Mouse (Mus musculus): ENCODE results near the gene Frrs1l.

The Frrs1l gene

DNA sequence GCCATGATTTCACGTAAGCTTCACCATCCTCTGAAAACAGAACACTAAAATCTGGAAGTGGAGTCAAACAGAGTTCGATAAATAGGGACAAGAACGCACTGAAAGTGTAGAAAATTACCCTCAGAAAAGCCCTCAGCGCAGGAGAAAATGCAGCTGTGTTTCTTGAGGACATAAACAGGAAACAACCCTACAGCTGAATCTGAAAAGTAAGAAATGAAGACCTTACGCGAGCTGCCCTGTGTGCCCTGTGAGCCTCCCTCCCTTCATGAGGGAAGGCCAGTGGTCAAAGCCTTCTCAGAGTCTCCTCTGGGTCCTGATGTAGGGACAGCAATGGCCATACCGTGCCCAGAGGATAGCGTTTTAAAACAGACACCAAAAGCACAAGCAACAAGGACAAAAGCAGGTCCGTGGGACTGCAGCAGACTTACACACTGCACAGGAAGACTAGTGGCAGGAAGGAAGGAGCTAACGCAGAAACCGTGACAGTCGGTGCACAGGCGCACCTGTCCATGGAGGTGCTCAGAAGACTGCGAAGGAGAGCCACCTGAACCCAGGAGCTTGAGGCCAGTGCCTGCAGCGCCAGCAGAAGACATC is 74.4 kb downstream of the Frrs1l start:
- no peak for DNase-seq (ENCODE audit: low read depth, low spot score)

DNA sequence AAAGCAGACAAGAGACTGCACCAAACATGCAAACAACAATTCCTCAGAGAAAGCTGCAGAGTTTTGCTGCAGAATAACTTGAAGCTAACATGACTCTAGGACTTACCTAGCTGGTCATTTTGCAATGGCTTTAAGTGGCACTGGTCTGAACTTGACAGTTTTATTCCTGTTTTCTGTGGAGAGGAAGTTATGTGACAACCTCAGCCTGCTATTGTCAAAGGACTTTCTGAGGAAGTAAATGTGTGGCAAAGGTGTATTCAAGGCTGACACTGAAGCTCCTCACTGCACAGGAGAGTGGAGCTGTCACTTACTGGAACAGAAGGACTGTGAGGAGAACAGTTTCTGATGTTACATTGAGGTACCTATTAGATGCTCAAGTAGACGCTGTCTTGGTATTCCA is 75.4 kb downstream of the Frrs1l start:
- DNase-seq (ENCODE audit: low read depth, low spot score): no peak

DNA sequence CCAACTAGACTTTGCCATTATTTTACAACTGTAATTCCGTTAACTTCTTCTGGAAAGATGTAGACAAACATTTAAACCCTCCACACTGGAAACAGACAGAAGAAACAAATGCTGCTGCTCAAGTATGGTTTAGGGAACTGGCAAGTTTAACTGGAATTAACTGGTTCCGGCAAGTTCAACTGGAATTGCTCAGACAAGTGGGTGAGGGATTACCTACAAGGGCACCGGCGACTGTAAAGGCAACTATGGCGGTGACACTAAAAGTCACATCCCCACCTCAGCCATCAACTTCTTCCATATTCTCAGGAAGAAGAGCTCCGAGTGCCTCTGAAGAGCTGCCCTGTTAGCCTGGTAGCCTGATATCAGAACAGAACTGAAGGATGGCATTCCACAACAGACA is 75.9 kb downstream of the Frrs1l start:
- no peak for DNase-seq (ENCODE audit: low read depth, low spot score)

DNA sequence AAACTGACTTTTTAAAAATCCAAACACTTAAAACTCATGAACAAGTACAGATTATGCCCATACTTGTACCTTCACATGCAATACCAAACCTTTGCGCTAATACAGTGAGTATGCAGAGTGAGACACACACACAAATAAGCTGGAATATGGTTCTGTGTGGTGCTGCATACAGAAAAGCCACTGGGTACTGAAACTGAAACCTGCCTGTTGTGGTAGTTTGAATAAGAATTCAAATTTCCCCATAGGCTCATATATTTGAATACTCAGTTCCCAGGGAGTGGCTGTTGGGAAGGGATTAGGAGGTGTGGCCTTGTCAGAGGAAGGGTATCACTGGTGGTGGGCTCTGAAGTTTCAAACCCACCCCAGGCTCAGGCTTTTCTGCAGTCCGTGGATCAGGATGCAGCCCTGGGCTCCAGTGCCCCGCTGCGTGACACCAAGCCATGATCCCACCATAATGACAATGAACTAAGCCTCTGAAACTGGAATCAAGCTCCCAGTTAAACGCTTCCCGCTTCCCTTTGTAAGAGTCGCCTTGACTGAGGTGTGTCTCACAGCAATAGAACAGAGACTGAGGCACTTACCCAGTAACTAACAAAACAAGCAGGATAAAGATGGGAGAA is 77.7 kb downstream of the Frrs1l start:
- DNase-seq (ENCODE audit: low read depth, low spot score): no peak

DNA sequence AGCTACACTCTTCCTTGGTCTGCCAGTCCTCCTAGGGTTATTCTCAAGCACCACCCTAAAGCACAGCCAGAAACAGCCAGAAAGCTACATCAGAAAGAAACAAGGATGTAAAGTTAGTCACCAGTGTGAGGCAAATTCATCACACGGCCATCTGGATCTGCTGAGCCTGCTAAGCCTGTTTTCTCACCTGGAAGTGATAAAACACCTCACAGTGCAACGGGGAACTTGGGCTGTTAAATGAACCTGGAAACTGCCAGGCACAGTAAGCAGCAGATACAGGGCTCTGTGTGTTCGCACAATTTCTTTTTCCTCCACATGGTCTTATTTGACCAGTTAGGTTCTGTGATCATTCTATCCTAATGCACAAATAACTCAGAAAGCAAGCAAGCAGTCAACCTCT is 80.6 kb downstream of the Frrs1l start:
- peak; percentile 64 for DNase-seq (ENCODE audit: low read depth, low spot score)

DNA sequence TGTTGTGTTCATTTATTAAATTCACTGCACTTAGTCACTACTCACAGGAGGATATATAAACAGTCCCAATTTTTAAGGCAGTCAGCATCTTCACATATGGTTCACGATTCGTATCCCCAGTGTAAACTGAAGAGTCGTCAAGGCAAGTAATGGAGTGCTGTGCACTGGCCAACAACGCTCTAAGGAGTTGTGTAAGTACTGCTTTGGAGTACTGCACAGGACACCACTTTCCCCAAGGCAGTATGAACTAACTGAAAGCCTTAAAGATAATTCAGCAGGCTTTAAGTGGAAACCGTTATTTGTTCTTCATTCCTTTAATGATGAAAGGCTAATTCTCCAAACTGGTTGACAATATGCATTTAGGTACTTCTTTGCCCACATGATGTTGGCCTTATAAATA is 82.5 kb downstream of the Frrs1l start:
- no peak for DNase-seq (ENCODE audit: low read depth, low spot score)

Measured in brain, adult 2 months (tissue).